9 mouse cellular contexts compared by ENCODE assay signal in genomic region chr2:157059166-157059565, GRCm38 (mm10). TPM values are rescaled to one million over a fixed set of nuclear protein-coding genes. Genes with fewer than 3 reads are reported as not detected.
DNase-seq lines count a peak whose midpoint lies in the region; ATAC-seq and TF ChIP-seq lines count a peak whose summit lies in the region.
"Had no signal": no experiment of that assay in that cellular context is flagged by ENCODE, and none has a peak within 500 bp of the region (broad histone marks: within the 10 kb centered on the region; RNA-seq: fewer than 3 reads in every experiment).

No protein-coding gene starts in this region.

- H3K9ac ChIP-seq in lung, embryonic 14.5 days, result peak overlapping the region; percentile 23; the same call in 1 of the 2 replicates
- peak overlapping the region; percentile 7; the same call in 1 of the 2 replicates for H3K9ac ChIP-seq in forebrain, embryonic 15.5 days (replicated peaks)
- H3K9ac ChIP-seq in limb, embryonic 14.5 days (ENCODE audit: low read depth, low read length, severe bottlenecking), result no peak overlapping the region
- peak overlapping the region; percentile 62 for H3K9ac ChIP-seq in stomach, embryonic 16.5 days (ENCODE audit: low read length)

- peak overlapping the region; percentile 53 for H3K4me2 ChIP-seq in lung, embryonic 14.5 days
- peak overlapping the region; percentile 34; the same call in 1 of the 2 replicates for H3K4me2 ChIP-seq in forebrain, embryonic 15.5 days (replicated peaks)
- peak overlapping the region; percentile 44 for H3K4me2 ChIP-seq in limb, embryonic 14.5 days (replicated peaks; ENCODE audit: low read depth, low read length, severe bottlenecking)
- H3K4me2 ChIP-seq in stomach, embryonic 16.5 days (ENCODE audit: low read depth, low read length), result peak overlapping the region; percentile 47

- no peak overlapping the region; the same call in 1 of the 2 replicates for H3K4me3 ChIP-seq in lung, embryonic 14.5 days (ENCODE audit: low read depth, low read length)
- H3K4me3 ChIP-seq in forebrain, embryonic 15.5 days, result no peak overlapping the region
- no peak overlapping the region for H3K4me3 ChIP-seq in limb, embryonic 14.5 days (replicated peaks; ENCODE audit: low read length)
- peak overlapping the region; percentile 26; the same call in 1 of the 2 replicates for H3K4me3 ChIP-seq in stomach, embryonic 16.5 days (replicated peaks; ENCODE audit: low read length)

- no peak for TF ChIP-seq CTCF in lung, embryonic 14.5 days (IDR thresholded peaks at IDR 0.05; ENCODE audit: low read depth)

- no peak for TF ChIP-seq POLR2A in limb, embryonic 14.5 days (IDR thresholded peaks at IDR 0.05; ENCODE audit: borderline replicate concordance, extremely low read depth, insufficient read depth, insufficient read length)

- intact Hi-C loops in left cerebral cortex, postnatal 10 days (cut with DNase I), result no loop called here

- WGBS in lung, embryonic 14.5 days, result 52% methylated on average over 8 of the region's 8 CpGs
- WGBS in forebrain, embryonic 15.5 days, result 44% methylated on average over 8 of the region's 8 CpGs
- WGBS in limb, embryonic 14.5 days, result 58% methylated on average over 8 of the region's 8 CpGs
- WGBS in stomach, embryonic 16.5 days, result 65% methylated on average over 8 of the region's 8 CpGs

- no peak for DNase-seq in lung, embryonic 14.5 days
- DNase-seq in lung, postnatal 10 days, result no peak
- DNase-seq in limb, embryonic 14.5 days (ENCODE audit: low spot score), result no peak
- DNase-seq in natural killer cell, adult 2 months (ENCODE audit: low spot score in 2 of 2), result no peak
- no peak for DNase-seq in left cerebral cortex, postnatal 10 days (ENCODE audit: extremely low spot score in 1 of 2, low spot score in 2 of 2)

- H3K27me3 ChIP-seq in lung, embryonic 14.5 days (ENCODE audit: insufficient read depth, low read length), result no peaks in the 10 kb centered on the region
- no peaks in the 10 kb centered on the region for H3K27me3 ChIP-seq in forebrain, embryonic 15.5 days
- no peaks in the 10 kb centered on the region for H3K27me3 ChIP-seq in limb, embryonic 14.5 days (ENCODE audit: control insufficient read depth, insufficient read depth, low read length)
- H3K27me3 ChIP-seq in stomach, embryonic 16.5 days (ENCODE audit: control insufficient read depth, insufficient read depth, low read length), result no peaks in the 10 kb centered on the region

- peak overlapping the region; percentile 92 for H3K27ac ChIP-seq in lung, embryonic 14.5 days (ENCODE audit: low read depth)
- peak overlapping the region; percentile 94 for H3K27ac ChIP-seq in forebrain, embryonic 15.5 days (replicated peaks)
- peak overlapping the region; percentile 74 for H3K27ac ChIP-seq in limb, embryonic 14.5 days (replicated peaks; ENCODE audit: low read depth, low read length)
- peak overlapping the region; percentile 81 for H3K27ac ChIP-seq in stomach, embryonic 16.5 days (ENCODE audit: low read length)

- peaks cover 55% of the 10 kb centered on the region for H3K36me3 ChIP-seq in lung, embryonic 14.5 days (ENCODE audit: insufficient read depth)
- H3K36me3 ChIP-seq in forebrain, embryonic 15.5 days, result peaks cover 18% of the 10 kb centered on the region
- H3K36me3 ChIP-seq in limb, embryonic 14.5 days (ENCODE audit: control insufficient read depth, insufficient read depth, low read length), result peaks cover 41% of the 10 kb centered on the region
- H3K36me3 ChIP-seq in stomach, embryonic 16.5 days (ENCODE audit: control insufficient read depth, insufficient read depth, low read length), result 0 out of 2 replicates have a peak, but pooled peaks cover 5% of the 10 kb centered on the region

- H3K9me3 ChIP-seq in lung, embryonic 14.5 days (ENCODE audit: low read depth, low read length), result no peaks in the 10 kb centered on the region
- H3K9me3 ChIP-seq in forebrain, embryonic 15.5 days, result no peaks in the 10 kb centered on the region
- no peaks in the 10 kb centered on the region for H3K9me3 ChIP-seq in limb, embryonic 14.5 days (ENCODE audit: control insufficient read depth, low read length)
- no peaks in the 10 kb centered on the region for H3K9me3 ChIP-seq in stomach, embryonic 16.5 days (replicated peaks; ENCODE audit: control insufficient read depth, low read length)

- no peak for ATAC-seq in lung, embryonic 14.5 days (ENCODE audit: insufficient read depth)
- no peak for ATAC-seq in forebrain, embryonic 15.5 days (replicated peaks)
- no peak for ATAC-seq in limb, embryonic 14.5 days (ENCODE audit: low FRiP score, low read depth)
- peak; percentile 8; the same call in 1 of the 2 replicates for ATAC-seq in stomach, embryonic 16.5 days (ENCODE audit: insufficient read depth, low FRiP score)

- peaks cover 21% of the 10 kb centered on the region for H3K4me1 ChIP-seq in lung, embryonic 14.5 days (ENCODE audit: insufficient read depth)
- H3K4me1 ChIP-seq in forebrain, embryonic 15.5 days, result peaks cover 71% of the 10 kb centered on the region
- H3K4me1 ChIP-seq in limb, embryonic 14.5 days (ENCODE audit: control insufficient read depth, insufficient read depth, low read length), result peaks cover 25% of the 10 kb centered on the region
- peaks cover 35% of the 10 kb centered on the region for H3K4me1 ChIP-seq in stomach, embryonic 16.5 days (ENCODE audit: control insufficient read depth, insufficient read depth, low read length)

RNA-seq across cellular contexts. Expression of gene Soga1, which starts 19.9 kb away (rescaled TPM):
- polyA plus RNA-seq in lung, embryonic 14.5 days (2014; fragmentation: Nextera tagmentation; extraction: Ambion mirVana), result 8.6 and 8.9 TPM in 2 replicates
- polyA plus RNA-seq in forebrain, embryonic 15.5 days (2015; fragmentation: Nextera tagmentation; extraction: Ambion mirVana), result 5.7 and 8.2 TPM in 2 replicates
- 14.2 and 22.8 TPM in 2 replicates for polyA plus RNA-seq in limb, embryonic 14.5 days (2012; rRNA removed)
- 5.5 and 7.9 TPM in 2 replicates for polyA plus RNA-seq in limb, embryonic 14.5 days (2014; fragmentation: Nextera tagmentation; extraction: Ambion mirVana)
- polyA plus RNA-seq in stomach, embryonic 16.5 days (2015; fragmentation: Nextera tagmentation; extraction: Ambion mirVana), result 2.1 and 2.6 TPM in 2 replicates
- 10 to 100 TPM; 61.2 to 61.4 TPM for total RNA-seq in left cerebral cortex, postnatal 10 days (2021)

RNA-seq across cellular contexts. Expression of gene Tldc2, which starts 27.7 kb away (rescaled TPM):
- not detected in 2 replicates for polyA plus RNA-seq in lung, embryonic 14.5 days (2014; fragmentation: Nextera tagmentation; extraction: Ambion mirVana)
- not detected in 2 replicates for polyA plus RNA-seq in forebrain, embryonic 15.5 days (2015; fragmentation: Nextera tagmentation; extraction: Ambion mirVana)
- not detected in 2 replicates for polyA plus RNA-seq in limb, embryonic 14.5 days (2012; rRNA removed)
- not detected in 2 replicates for polyA plus RNA-seq in limb, embryonic 14.5 days (2014; fragmentation: Nextera tagmentation; extraction: Ambion mirVana)
- not detected in 2 replicates for polyA plus RNA-seq in stomach, embryonic 16.5 days (2015; fragmentation: Nextera tagmentation; extraction: Ambion mirVana)
- total RNA-seq in left cerebral cortex, postnatal 10 days (2021), result not detected
- total RNA-seq: adrenal gland, adult 18-20 months; megakaryocyte progenitor cell, adult 5-6 weeks had no signal

RNA-seq across cellular contexts. Expression of gene Dsn1, which starts 52.2 kb away (rescaled TPM):
- 44.2 and 46.6 TPM in 2 replicates for polyA plus RNA-seq in lung, embryonic 14.5 days (2014; fragmentation: Nextera tagmentation; extraction: Ambion mirVana)
- polyA plus RNA-seq in forebrain, embryonic 15.5 days (2015; fragmentation: Nextera tagmentation; extraction: Ambion mirVana), result 21.7 and 23.1 TPM in 2 replicates
- polyA plus RNA-seq in limb, embryonic 14.5 days (2012; rRNA removed), result 27.2 and 32.9 TPM in 2 replicates
- polyA plus RNA-seq in limb, embryonic 14.5 days (2014; fragmentation: Nextera tagmentation; extraction: Ambion mirVana), result 30.2 and 33.5 TPM in 2 replicates
- polyA plus RNA-seq in stomach, embryonic 16.5 days (2015; fragmentation: Nextera tagmentation; extraction: Ambion mirVana), result 28.5 and 28.6 TPM in 2 replicates
- total RNA-seq in left cerebral cortex, postnatal 10 days (2021), result 1 to 10 TPM; 5.9 to 7.1 TPM
